Mouse (Mus musculus) C2C12 (cell line): Measurements from ENCODE around the gene Stap2.

Experiments used
- CEBPB ChIP-seq: IDR thresholded peaks from one replicate; pipeline ENCODE4 v1.6.1; 2011; ENCODE audit warnings: low read depth, mild to moderate bottlenecking, control low read depth, moderate library complexity
- CTCF ChIP-seq: IDR thresholded peaks from one replicate; pipeline ENCODE4 v1.5.1; 2011; ENCODE audit not compliant: control insufficient read depth, insufficient read depth, insufficient read length
- FOSL1 ChIP-seq: IDR thresholded peaks from one replicate; pipeline ENCODE4 v1.8.0; 2011; ENCODE audit warnings: mild to moderate bottlenecking, low read length; ENCODE audit not compliant: poor library complexity, insufficient read depth, severe bottlenecking
- MAX ChIP-seq: IDR thresholded peaks from one replicate; pipeline ENCODE4 v1.6.1; 2011; ENCODE audit warnings: mild to moderate bottlenecking, control low read depth
- USF1 ChIP-seq: IDR thresholded peaks from one replicate; pipeline ENCODE4 v1.6.1; 2011; ENCODE audit warnings: low read depth, mild to moderate bottlenecking, control low read depth, moderate library complexity

GRCm38 (mm10) chr17:56035216-56035615, 29.8 kb upstream of the Stap2 start:
- TF ChIP-seq CTCF = no peak
- TF ChIP-seq CEBPB = no peak
- TF ChIP-seq MAX = no peak
- TF ChIP-seq USF1 = no peak
- TF ChIP-seq FOSL1 = no peak
